Mouse (Mus musculus) stomach, embryonic 16.5 days (tissue): ENCODE results near the gene Olfr702. TPM values are rescaled to one million over a fixed set of nuclear protein-coding genes. Genes with fewer than 3 reads are reported as not detected.

Experiments used
- ATAC-seq: fragments of 200-750 bp; cut with Nextera tagmentation; 2 replicates; pipeline ENCODE4 v1.8.0; 2017; ENCODE audit warnings: moderate number of reproducible peaks, moderate TSS enrichment; ENCODE audit not compliant: insufficient read depth, low FRiP score
- H3K27ac ChIP-seq: fragments of 300-500 bp; sonication (generic); 2 replicates; pipeline ENCODE4 v1.5.1; 2014; ENCODE audit warnings: low read length
- H3K27me3 ChIP-seq: fragments of 300-500 bp; sonication (generic); 2 replicates; pipeline ENCODE4 v1.6.1; 2014; ENCODE audit warnings: low read length, control low read depth, mixed read lengths; ENCODE audit not compliant: control insufficient read depth, insufficient read depth
- H3K36me3 ChIP-seq: fragments of 300-500 bp; sonication (generic); 2 replicates; pipeline ENCODE4 v1.6.1; 2014; ENCODE audit warnings: low read length; ENCODE audit not compliant: control insufficient read depth, insufficient read depth
- H3K4me1 ChIP-seq: fragments of 300-500 bp; sonication (generic); 2 replicates; pipeline ENCODE4 v1.6.1; 2014; ENCODE audit warnings: low read length, control low read depth, mixed read lengths; ENCODE audit not compliant: control insufficient read depth, insufficient read depth
- H3K4me2 ChIP-seq: fragments of 300-500 bp; sonication (generic); 2 replicates; pipeline ENCODE4 v1.6.1; 2014; ENCODE audit warnings: low read depth, low read length, mixed read lengths
- H3K4me3 ChIP-seq: fragments of 300-500 bp; sonication (generic); replicated peaks from 2 replicates; pipeline ENCODE4 v1.5.1; 2014; ENCODE audit warnings: mild to moderate bottlenecking, low read length
- H3K9ac ChIP-seq: fragments of 300-500 bp; sonication (generic); 2 replicates; pipeline ENCODE4 v1.6.1; 2014; ENCODE audit warnings: low read length
- H3K9me3 ChIP-seq: fragments of 300-500 bp; sonication (generic); replicated peaks from 2 replicates; pipeline ENCODE4 v1.6.1; 2016; ENCODE audit warnings: low read length, control low read depth; ENCODE audit not compliant: control insufficient read depth
- WGBS: fragments of 180-500 bp; shearing (Covaris S2); extraction: QIAGEN DNeasy Blood & Tissue Kit; methylation state at CpG from one replicate; pipeline ENCODE4 v1.1.7; 2014; 5-methylcytosine and 5-hydroxymethylcytosine counted together
- polyA plus RNA-seq: library from polyadenylated mRNA; unstranded; fragments of >200 nt; fragmentation: Nextera tagmentation; extraction: Ambion mirVana; gene quantifications from 2 replicates; pipeline ENCODE4 v1.2.1, GENCODE M21; 2015

The Olfr702 gene
- polyA plus RNA-seq: not detected in 2 replicates

GRCm38 (mm10) chr7:106833793-106834192, at the start of gene Olfr702:
Gene Olfr702, minus strand, starts transcription at chr7:106833893.
- Histone ChIP-seq H3K27me3 (no peaks in the 10 kb centered on the region), H3K4me3 (no peak within 1 kb of the TSS)
- ATAC-seq: no peak

GRCm38 (mm10) chr7:106876791-106877190, 43.1 kb upstream of the Olfr702 start, which contains the start of gene Olfr705:
Gene Olfr705, minus strand, starts transcription at chr7:106876891.
- no peak for ATAC-seq
- H3K4me3 ChIP-seq: no peak within 1 kb of the TSS
- 78% methylated on average over 3 of the region's 3 CpGs for WGBS
- no peaks in the 10 kb centered on the region for H3K27me3 ChIP-seq
- no peaks in the 10 kb centered on the region for H3K9me3 ChIP-seq
- H3K27ac ChIP-seq: no peak within 1 kb of the TSS
- H3K4me1 ChIP-seq: no peaks in the 10 kb centered on the region
- H3K4me2 ChIP-seq: no peak within 1 kb of the TSS
- H3K36me3 ChIP-seq: no peaks in the 10 kb centered on the region
- no peak within 1 kb of the TSS for H3K9ac ChIP-seq

More at GRCm38 (mm10) chr7:106833793-106834192, at the start of gene Olfr702:
- H3K36me3 ChIP-seq: no peaks in the 10 kb centered on the region
- H3K4me2 ChIP-seq: no peak within 1 kb of the TSS
- H3K9me3 ChIP-seq: no peaks in the 10 kb centered on the region
- no peaks in the 10 kb centered on the region for H3K4me1 ChIP-seq
- H3K9ac ChIP-seq: no peak within 1 kb of the TSS
- no peak within 1 kb of the TSS for H3K27ac ChIP-seq

GRCm38 (mm10) chr7:106862885-106863284, 29.2 kb upstream of the Olfr702 start, which contains the start of gene Olfr704:
Gene Olfr704, plus strand, starts transcription at chr7:106863185.
- Histone ChIP-seq H3K4me3 (no peak within 1 kb of the TSS), H3K9ac (no peak within 1 kb of the TSS), H3K4me2 (no peak within 1 kb of the TSS), H3K36me3 (no peaks in the 10 kb centered on the region), H3K4me1 (no peaks in the 10 kb centered on the region), H3K27ac (no peak within 1 kb of the TSS), H3K27me3 (no peaks in the 10 kb centered on the region), H3K9me3 (no peaks in the 10 kb centered on the region)
- no peak for ATAC-seq

DNA sequence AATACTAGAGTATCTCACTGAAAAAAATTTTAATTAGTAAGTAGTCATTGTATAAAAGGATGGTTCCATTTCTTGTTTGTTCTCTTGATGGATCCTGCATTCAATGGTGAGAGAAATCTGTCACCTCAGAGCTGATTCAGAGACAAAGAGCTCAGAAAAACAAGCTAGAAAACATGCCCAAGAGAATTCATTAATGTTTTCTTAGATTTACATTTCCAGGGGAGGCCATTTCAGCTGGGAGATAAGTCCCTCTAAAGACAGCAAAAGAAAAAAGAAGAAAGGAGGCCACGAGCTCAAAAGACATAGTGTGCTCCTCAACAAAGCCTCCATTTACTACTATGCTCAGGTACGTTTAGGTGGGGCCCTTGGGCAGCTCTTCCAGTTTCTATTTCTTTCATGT, 9.4 kb upstream of the Olfr702 start, which contains the start of gene Olfr703:
TSS of gene Olfr703 (plus strand) at position 301 of the 400 bp plus-strand sequence.
- H3K4me3 ChIP-seq: no peak within 1 kb of the TSS
- no peaks in the 10 kb centered on the region for H3K27me3 ChIP-seq
- WGBS: 53% methylated on average over 2 of the region's 2 CpGs
- H3K4me2 ChIP-seq: no peak within 1 kb of the TSS
- no peak within 1 kb of the TSS for H3K27ac ChIP-seq
- no peaks in the 10 kb centered on the region for H3K36me3 ChIP-seq
- no peak for ATAC-seq
- no peaks in the 10 kb centered on the region for H3K4me1 ChIP-seq
- no peak within 1 kb of the TSS for H3K9ac ChIP-seq
- no peaks in the 10 kb centered on the region for H3K9me3 ChIP-seq

DNA sequence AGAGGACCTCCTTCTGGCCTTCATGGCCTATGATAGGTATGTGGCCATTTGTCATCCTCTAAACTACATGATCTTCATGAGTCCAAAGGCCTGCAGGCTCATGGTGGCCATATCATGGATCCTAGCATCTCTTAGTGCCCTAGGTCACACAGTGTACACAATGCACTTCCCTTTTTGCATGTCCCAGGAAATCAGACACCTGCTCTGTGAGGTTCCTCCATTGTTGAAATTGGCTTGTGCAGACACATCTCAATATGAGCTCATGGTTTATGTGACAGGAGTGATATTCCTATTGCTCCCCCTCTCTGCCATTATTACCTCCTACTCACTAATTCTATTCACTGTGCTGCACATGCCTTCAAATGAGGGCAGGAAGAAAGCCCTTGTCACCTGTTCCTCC, 15.3 kb downstream of the Olfr702 start:
- no peak for ATAC-seq
- Histone ChIP-seq H3K27me3 (no peaks in the 10 kb centered on the region), H3K36me3 (no peaks in the 10 kb centered on the region)

DNA sequence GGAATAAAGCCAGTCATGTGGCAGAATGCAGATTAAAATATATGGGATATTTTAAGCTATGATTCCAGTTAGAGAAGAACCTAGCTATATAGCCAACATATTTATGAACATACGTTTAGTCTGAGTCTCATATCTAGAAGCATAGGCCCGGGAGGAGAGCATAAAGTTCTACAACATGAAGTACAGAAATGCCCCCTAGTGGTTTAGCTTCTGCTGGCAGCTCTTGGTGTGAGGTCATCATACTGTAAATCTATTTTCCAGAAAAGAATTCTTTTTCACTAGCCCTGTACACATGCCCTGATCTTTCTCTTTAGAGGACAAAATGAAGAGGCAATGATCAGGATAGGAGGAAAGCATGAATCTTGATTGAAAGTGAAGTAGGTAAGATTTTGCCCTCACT, 17.9 kb downstream of the Olfr702 start:
- Histone ChIP-seq H3K27ac (no peak overlapping the region), H3K4me2 (no peak overlapping the region), H3K9me3 (no peaks in the 10 kb centered on the region), H3K27me3 (no peaks in the 10 kb centered on the region), H3K9ac (no peak overlapping the region), H3K36me3 (no peaks in the 10 kb centered on the region), H3K4me1 (no peaks in the 10 kb centered on the region), H3K4me3 (no peak overlapping the region)
- 38% methylated on average over 2 of the region's 2 CpGs for WGBS
- ATAC-seq: no peak

More for the DNA sequence above, 15.3 kb downstream of the Olfr702 start:
- Histone ChIP-seq H3K4me3 (no peak overlapping the region), H3K9me3 (no peaks in the 10 kb centered on the region), H3K27ac (no peak overlapping the region), H3K9ac (no peak overlapping the region), H3K4me1 (no peaks in the 10 kb centered on the region), H3K4me2 (no peak overlapping the region)

DNA sequence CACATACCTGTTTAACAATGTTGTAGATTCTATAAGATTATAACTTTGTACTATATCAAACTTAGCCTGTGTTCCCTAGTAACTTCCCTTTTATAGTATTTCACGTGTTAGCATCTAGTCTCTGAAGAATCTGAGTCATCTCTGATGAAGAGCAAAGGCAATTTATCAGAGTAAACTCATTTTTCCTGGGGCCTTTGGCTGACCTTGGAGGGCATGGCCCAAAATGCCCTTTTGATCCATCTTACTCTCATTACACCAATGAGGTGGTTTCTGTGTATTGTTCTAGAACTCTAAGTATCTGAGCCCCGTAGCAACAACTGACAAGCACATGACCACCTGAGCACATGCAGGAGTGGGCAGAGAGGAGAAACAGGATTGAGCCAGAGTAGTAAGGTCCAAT, 19.9 kb downstream of the Olfr702 start, which contains the start of gene Olfr701:
TSS of gene Olfr701 (plus strand) at position 301 of the 400 bp plus-strand sequence.
- Histone ChIP-seq H3K36me3 (no peaks in the 10 kb centered on the region), H3K9ac (no peak within 1 kb of the TSS), H3K27me3 (no peaks in the 10 kb centered on the region), H3K4me2 (no peak within 1 kb of the TSS), H3K27ac (no peak within 1 kb of the TSS), H3K9me3 (no peaks in the 10 kb centered on the region), H3K4me1 (no peaks in the 10 kb centered on the region), H3K4me3 (no peak within 1 kb of the TSS)
- 60% methylated on average over 2 of the region's 2 CpGs for WGBS
- ATAC-seq: no peak

DNA sequence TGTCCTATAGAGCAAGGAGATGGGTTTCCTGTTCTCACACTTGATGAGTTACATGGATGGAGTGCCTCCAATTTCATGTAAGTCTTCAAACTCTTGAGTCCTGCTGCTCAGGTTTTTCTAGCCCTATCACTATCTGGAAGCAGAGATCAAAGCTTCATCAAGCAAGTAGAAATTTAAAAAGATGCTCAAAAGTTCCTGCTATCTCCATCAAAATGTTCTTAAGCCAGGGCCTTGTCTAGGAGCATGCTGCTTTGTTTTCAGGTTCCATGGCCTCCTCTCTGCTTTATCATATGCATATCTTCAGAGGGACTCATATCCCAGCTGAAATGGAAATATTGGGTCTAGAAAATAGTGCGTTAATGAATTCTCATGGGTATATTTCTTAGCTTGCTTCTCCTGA, 25.0 kb downstream of the Olfr702 start, which contains the start of gene Olfr700:
TSS of gene Olfr700 (minus strand) at position 101 of the 400 bp plus-strand sequence.
- no peaks in the 10 kb centered on the region for H3K9me3 ChIP-seq
- H3K4me3 ChIP-seq: no peak within 1 kb of the TSS
- no peak within 1 kb of the TSS for H3K27ac ChIP-seq
- H3K36me3 ChIP-seq: no peaks in the 10 kb centered on the region
- H3K27me3 ChIP-seq: no peaks in the 10 kb centered on the region
- no peak within 1 kb of the TSS for H3K9ac ChIP-seq
- ATAC-seq: no peak
- H3K4me2 ChIP-seq: no peak within 1 kb of the TSS
- WGBS: 87% methylated on average over 1 of the region's 1 CpGs
- no peaks in the 10 kb centered on the region for H3K4me1 ChIP-seq

- Histone ChIP-seq H3K27me3 (no peaks in the 10 kb centered on the region), H3K9ac (no peak within 1 kb of the TSS), H3K4me2 (no peak within 1 kb of the TSS), H3K36me3 (no peaks in the 10 kb centered on the region), H3K9me3 (no peaks in the 10 kb centered on the region), H3K4me3 (no peak within 1 kb of the TSS), H3K27ac (no peak within 1 kb of the TSS), H3K4me1 (no peaks in the 10 kb centered on the region)
- WGBS: 74% methylated on average over 1 of the region's 1 CpGs
- ATAC-seq: no peak
These were observed 40.6 kb downstream of the Olfr702 start, which contains the start of gene Olfr699 for GRCm38 (mm10) chr7:106793098-106793497. Gene Olfr699, minus strand, starts transcription at chr7:106793198.
